Mouse (Mus musculus) ES-E14 (cell line): ENCODE results near the gene Asb8. TPM values are rescaled to one million over a fixed set of nuclear protein-coding genes. Genes with fewer than 3 reads are reported as not detected.
A peak's percentile ranks its signal among the peaks of the same experiment; 100 is the strongest.

Source experiments
- DNase-seq: peaks from one replicate; pipeline ENCODE4 v3.0.0-alpha.2; 2013; ENCODE audit warnings: low read depth, low spot score
- H3K27ac ChIP-seq: 2 replicates; pipeline ENCODE4 v1.5.1; 2012; ENCODE audit warnings: low read depth, mild to moderate bottlenecking, low read length, moderate library complexity, mixed read lengths; ENCODE audit not compliant: poor library complexity, insufficient read depth, severe bottlenecking
- H3K36me3 ChIP-seq: 2 replicates; pipeline ENCODE4 v1.6.1; 2012; ENCODE audit warnings: mild to moderate bottlenecking, low read length, moderate library complexity, mixed read lengths; ENCODE audit not compliant: control insufficient read depth, poor library complexity, insufficient read depth, severe bottlenecking
- H3K4me1 ChIP-seq, 2 experiments: fragments of 150-350 bp in 1 of 2; sonication (generic) in 1 of 2; 2 replicates each; pipeline ENCODE4 v1.6.1; 2012; ENCODE audit warnings: low read length in 2 of 2, mild to moderate bottlenecking in 1 of 2, mixed read lengths in 1 of 2; ENCODE audit not compliant: control insufficient read depth in 2 of 2, insufficient read depth in 2 of 2, poor library complexity in 1 of 2
- H3K4me3 ChIP-seq, 2 experiments: fragments of 150-350 bp in 1 of 2; sonication (generic) in 1 of 2; 2 replicates each; pipeline ENCODE4 v1.5.1; 2012; ENCODE audit warnings: low read length in 2 of 2, low read depth in 1 of 2, mild to moderate bottlenecking in 1 of 2, mixed read lengths in 1 of 2; ENCODE audit not compliant: insufficient read depth in 1 of 2, poor library complexity in 1 of 2, severe bottlenecking in 1 of 2
- H3K9ac ChIP-seq: 2 replicates; pipeline ENCODE4 v1.6.1; 2012; ENCODE audit warnings: low read depth, mild to moderate bottlenecking, low read length, mixed read lengths; ENCODE audit not compliant: poor library complexity, insufficient read depth, severe bottlenecking
- H3K9me3 ChIP-seq: fragments of 150-350 bp; sonication (generic); 2 replicates; pipeline ENCODE4 v1.6.1; 2012; ENCODE audit warnings: low read depth, mild to moderate bottlenecking, low read length; ENCODE audit not compliant: control insufficient read depth, insufficient read depth
- CHD2 ChIP-seq: IDR thresholded peaks from 2 replicates; pipeline ENCODE4 v1.6.1; 2014; ENCODE audit warnings: mild to moderate bottlenecking, low read depth, low read length, inconsistent platforms
- HCFC1 ChIP-seq: IDR thresholded peaks from 2 replicates; pipeline ENCODE4 v1.6.1; 2012; ENCODE audit warnings: low read length, inconsistent platforms, borderline replicate concordance; ENCODE audit not compliant: insufficient read depth
- MAFK ChIP-seq: IDR thresholded peaks from 2 replicates; pipeline ENCODE4 v1.6.1; 2014; ENCODE audit warnings: mild to moderate bottlenecking, low read depth, low read length, inconsistent platforms; ENCODE audit not compliant: insufficient read depth
- ZC3H11A ChIP-seq: IDR thresholded peaks from 2 replicates; pipeline ENCODE4 v1.6.1; 2012; ENCODE audit warnings: low read depth, mild to moderate bottlenecking, inconsistent platforms, low read length, borderline replicate concordance
- ZNF384 ChIP-seq: IDR thresholded peaks from 2 replicates; pipeline ENCODE4 v1.6.1; 2012; ENCODE audit warnings: low read depth, low read length, inconsistent platforms
- in situ Hi-C, 2 experiments: fragments of 600-800 bp; cut with MboI; formaldehyde crosslinking; loops; one replicate each; pipeline ENCODE4 v1.15.1; 2025; ENCODE audit warnings: low sequenced_read_pairs in 2 of 2, inconsistent platforms in 1 of 2; ENCODE audit not compliant: unreplicated experiment in 2 of 2
- total RNA-seq: library from RNA; depleted of rRNA; stranded (reverse); fragments of 300-350 nt; gene quantifications from 2 replicates; pipeline ENCODE4 v1.2.3, GENCODE M21; 2012

Asb8 gene
- total RNA-seq, 1 experiment: 12.5 TPM

- H3K4me1 ChIP-seq: peaks cover 1 to 14% of the 10 kb centered on the region in 2 experiments; a peak in 2 of 4 replicates
- no peaks in the 10 kb centered on the region for H3K9me3 ChIP-seq
- peak overlapping the region; percentile 73 to 82 for H3K4me3 ChIP-seq
- peak; percentile 91 for DNase-seq
- TF ChIP-seq CHD2 (no peak), HCFC1 (0 out of 2 replicates have a peak, but pooled peaks have one; percentile 28)
- in situ Hi-C loops: no loop called here
- H3K36me3 ChIP-seq: no peaks in the 10 kb centered on the region
- peak overlapping the region; percentile 80 for H3K9ac ChIP-seq
- H3K27ac ChIP-seq: peak overlapping the region; percentile 35; the same call in 1 of the 2 replicates
Measured at GRCm38 (mm10) chr15:98108297-98109152, 56.9 kb downstream of the Asb8 start.

- TF ChIP-seq ZNF384 (no peak), CHD2 (no peak), HCFC1 (no peak), MAFK (no peak), ZC3H11A (no peak)
- DNase-seq: no peak
Measured at GRCm38 (mm10) chr15:98107703-98108296, 57.6 kb downstream of the Asb8 start.

GRCm38 (mm10) chr15:98107230-98107629 lies 58.2 kb downstream of the Asb8 start:
- Histone ChIP-seq H3K9me3 (no peaks in the 10 kb centered on the region), H3K4me1 (peaks cover 1 to 12% of the 10 kb centered on the region in 2 experiments; a peak in 2 of 4 replicates)
- in situ Hi-C loops: no loop called here

More at GRCm38 (mm10) chr15:98107703-98108296, 57.6 kb downstream of the Asb8 start:
- H3K27ac ChIP-seq: no peak overlapping the region
- no peak overlapping the region for H3K9ac ChIP-seq
- no peaks in the 10 kb centered on the region for H3K36me3 ChIP-seq
- peak overlapping the region; percentile 24 to 73; a peak in 3 of 4 replicates for H3K4me3 ChIP-seq
- peaks cover 1 to 14% of the 10 kb centered on the region in 2 experiments; a peak in 2 of 4 replicates for H3K4me1 ChIP-seq
- in situ Hi-C loops: no loop called here
- no peaks in the 10 kb centered on the region for H3K9me3 ChIP-seq

GRCm38 (mm10) chr15:98106506-98106905 lies 58.9 kb downstream of the Asb8 start:
- no peak overlapping the region for H3K9ac ChIP-seq
- in situ Hi-C loops: no loop called here
- no peak for DNase-seq
- H3K4me3 ChIP-seq: no peak overlapping the region
- H3K27ac ChIP-seq: no peak overlapping the region
- no peaks in the 10 kb centered on the region for H3K36me3 ChIP-seq
- no peaks in the 10 kb centered on the region for H3K9me3 ChIP-seq
- TF ChIP-seq HCFC1 (no peak), CHD2 (no peak), MAFK (no peak), ZC3H11A (no peak), ZNF384 (no peak)
- H3K4me1 ChIP-seq: peaks cover 1 to 8% of the 10 kb centered on the region in 2 experiments; a peak in 2 of 4 replicates

More at GRCm38 (mm10) chr15:98107230-98107629, 58.2 kb downstream of the Asb8 start:
- no peak for DNase-seq
- peak overlapping the region in 1 of 2 experiments; percentile 12; a peak in 1 of 4 replicates for H3K4me3 ChIP-seq
- H3K36me3 ChIP-seq: no peaks in the 10 kb centered on the region
- TF ChIP-seq ZC3H11A (no peak), MAFK (no peak), HCFC1 (no peak), CHD2 (no peak), ZNF384 (no peak)
- no peak overlapping the region for H3K27ac ChIP-seq
- H3K9ac ChIP-seq: no peak overlapping the region
